Mouse (Mus musculus) hindbrain, embryonic 12.5 days (tissue): Measurements from ENCODE around the gene Rel. TPM values are rescaled to one million over a fixed set of nuclear protein-coding genes. Genes with fewer than 3 reads are reported as not detected.
"Not testable (repeated sequence)": the region's sequence is repeated elsewhere in the genome, so short reads cannot be mapped to it uniquely, and the experiment has no call there.

Experiments used
- ATAC-seq: fragments of 200-750 bp; cut with Nextera tagmentation; 2 replicates; pipeline ENCODE4 v1.8.0; 2017; ENCODE audit warnings: moderate TSS enrichment; ENCODE audit not compliant: low FRiP score
- H3K27ac ChIP-seq: fragments of 300-500 bp; sonication (generic); 2 replicates; pipeline ENCODE4 v1.5.1; 2016; ENCODE audit warnings: mild to moderate bottlenecking
- H3K27me3 ChIP-seq: fragments of 300-500 bp; sonication (generic); 2 replicates; pipeline ENCODE4 v1.6.1; 2016; ENCODE audit warnings: mild to moderate bottlenecking
- H3K36me3 ChIP-seq: fragments of 300-500 bp; sonication (generic); 2 replicates; pipeline ENCODE4 v1.6.1; 2016; ENCODE audit warnings: mild to moderate bottlenecking
- H3K4me1 ChIP-seq: fragments of 300-500 bp; sonication (generic); 2 replicates; pipeline ENCODE4 v1.6.1; 2016
- H3K4me2 ChIP-seq: fragments of 300-500 bp; sonication (generic); replicated peaks from 2 replicates; pipeline ENCODE4 v1.6.1; 2016; ENCODE audit warnings: mild to moderate bottlenecking
- H3K4me3 ChIP-seq: fragments of 300-500 bp; sonication (generic); 2 replicates; pipeline ENCODE4 v1.5.1; 2016; ENCODE audit warnings: mild to moderate bottlenecking
- H3K9ac ChIP-seq: fragments of 300-500 bp; sonication (generic); 2 replicates; pipeline ENCODE4 v1.6.1; 2016; ENCODE audit warnings: mild to moderate bottlenecking, moderate library complexity
- H3K9me3 ChIP-seq: fragments of 300-500 bp; sonication (generic); replicated peaks from 2 replicates; pipeline ENCODE4 v1.6.1; 2016; ENCODE audit warnings: mild to moderate bottlenecking
- WGBS: fragments of 180-500 bp; shearing (Covaris S2); methylation state at CpG from one replicate; pipeline ENCODE4 v1.1.7; 2016; 5-methylcytosine and 5-hydroxymethylcytosine counted together
- polyA plus RNA-seq: library from polyadenylated mRNA; unstranded; fragments of >200 nt; fragmentation: Nextera tagmentation; extraction: Ambion mirVana; gene quantifications from 2 replicates; pipeline ENCODE4 v1.2.1, GENCODE M21; 2016

Rel gene
- polyA plus RNA-seq, result 0.80 and 0.93 TPM in 2 replicates

DNA sequence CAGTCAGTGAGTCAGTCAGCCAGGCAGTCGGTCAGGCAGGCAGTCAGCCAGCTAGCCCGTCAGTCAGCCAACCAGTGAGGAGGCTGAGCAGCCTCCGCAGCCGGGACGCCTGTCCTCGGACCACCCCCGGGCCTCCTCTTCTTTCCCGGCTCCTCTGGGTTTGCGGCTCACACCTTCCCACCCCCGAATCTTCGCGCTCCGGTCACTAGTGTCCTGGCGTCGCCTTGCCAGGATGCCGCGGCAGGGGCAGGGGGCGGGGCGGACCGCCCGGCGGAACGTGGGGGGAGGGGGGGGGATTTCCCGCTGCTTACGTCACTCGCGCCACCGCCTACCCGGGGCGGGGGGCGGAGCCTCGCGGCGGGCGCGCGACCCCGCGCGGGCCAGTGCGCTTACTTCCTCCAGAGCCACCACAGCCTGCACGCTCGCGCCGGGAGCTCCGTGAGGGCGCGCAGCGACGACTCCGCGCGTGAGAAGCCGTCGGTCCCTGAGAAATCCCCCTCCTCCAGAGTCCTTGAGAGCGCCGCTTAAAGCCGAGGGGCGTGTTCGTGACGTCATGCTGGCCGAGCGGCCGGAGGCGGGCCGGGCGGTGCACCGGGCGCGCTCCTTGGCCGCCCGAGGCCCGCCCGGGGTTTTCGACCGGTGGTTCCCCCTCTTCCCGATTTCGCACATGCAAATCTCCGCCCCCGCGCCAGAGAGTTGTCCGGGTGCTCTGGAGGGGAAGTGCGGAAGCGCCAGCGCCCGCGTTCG lies at the start of gene Rel:
Gene Rel, minus strand, starts transcription at position 211 of the 747 bp plus-strand sequence.
- Histone ChIP-seq H3K27ac (peak within 1 kb of the TSS; percentile 89), H3K27me3 (peaks cover 5% of the 10 kb centered on the region; the same call in 1 of the 2 replicates), H3K4me1 (peaks cover 5% of the 10 kb centered on the region; the same call in 1 of the 2 replicates), H3K4me2 (peak within 1 kb of the TSS; percentile 80), H3K9me3 (no peaks in the 10 kb centered on the region), H3K36me3 (no peaks in the 10 kb centered on the region), H3K9ac (peak within 1 kb of the TSS; percentile 73), H3K4me3 (peak within 1 kb of the TSS; percentile 73)
- 0% methylated on average over 64 of the region's 88 CpGs for WGBS
- peak; percentile 95 for ATAC-seq

DNA sequence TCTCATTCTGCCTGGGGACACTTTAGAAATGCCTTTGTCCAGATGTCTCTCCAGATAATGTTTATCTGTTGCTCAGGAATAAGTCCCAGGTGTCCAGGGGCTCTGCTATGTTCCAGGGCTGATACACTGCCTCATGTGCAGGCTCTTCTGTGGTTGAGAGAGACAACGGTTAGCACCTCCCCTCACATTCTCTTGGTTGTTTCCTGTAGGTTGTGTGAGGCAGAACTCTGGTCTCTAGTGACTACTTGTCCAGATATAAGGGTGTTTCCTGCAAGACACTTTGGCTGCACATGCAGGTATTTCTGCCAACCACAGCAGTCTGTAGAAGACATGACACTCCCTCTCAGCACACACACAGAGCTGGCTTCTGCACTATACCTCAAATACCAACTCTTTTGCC lies 48.0 kb upstream of the Rel start:
- Histone ChIP-seq H3K27ac (no peak overlapping the region), H3K4me1 (no peaks in the 10 kb centered on the region), H3K4me3 (no peak overlapping the region), H3K9ac (no peak overlapping the region), H3K4me2 (no peak overlapping the region), H3K9me3 (peaks cover 8% of the 10 kb centered on the region; the same call in 1 of the 2 replicates), H3K27me3 (no peaks in the 10 kb centered on the region), H3K36me3 (no peaks in the 10 kb centered on the region)
- no peak for ATAC-seq
- WGBS, result 96% methylated on average over 1 of the region's 1 CpGs

DNA sequence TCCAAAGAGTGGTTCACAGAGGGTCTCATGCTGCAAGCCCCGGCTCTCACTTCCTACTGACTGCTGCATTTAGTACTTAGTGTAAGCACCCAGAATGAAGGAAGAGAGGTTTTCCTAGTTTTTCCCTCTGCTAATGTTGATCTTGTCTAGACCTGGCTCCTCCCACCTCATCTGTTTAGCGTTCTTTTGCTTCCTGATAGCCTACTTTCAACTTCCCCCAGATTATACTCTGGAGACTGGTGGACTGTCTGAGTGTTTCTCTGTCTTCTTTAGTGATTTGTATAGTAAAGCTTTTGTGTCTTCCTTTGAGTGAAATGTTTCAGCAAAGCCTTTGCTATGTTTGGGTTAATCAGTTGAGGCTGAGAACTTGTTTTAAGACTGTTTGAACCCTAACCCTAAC lies 40.0 kb upstream of the Rel start:
- Histone ChIP-seq H3K4me3 (no peak overlapping the region), H3K9me3 (no peaks in the 10 kb centered on the region), H3K27ac (no peak overlapping the region), H3K9ac (no peak overlapping the region), H3K36me3 (no peaks in the 10 kb centered on the region), H3K4me2 (no peak overlapping the region), H3K4me1 (no peaks in the 10 kb centered on the region), H3K27me3 (no peaks in the 10 kb centered on the region)
- no peak for ATAC-seq
- WGBS, result 70% methylated on average over 2 of the region's 2 CpGs

DNA sequence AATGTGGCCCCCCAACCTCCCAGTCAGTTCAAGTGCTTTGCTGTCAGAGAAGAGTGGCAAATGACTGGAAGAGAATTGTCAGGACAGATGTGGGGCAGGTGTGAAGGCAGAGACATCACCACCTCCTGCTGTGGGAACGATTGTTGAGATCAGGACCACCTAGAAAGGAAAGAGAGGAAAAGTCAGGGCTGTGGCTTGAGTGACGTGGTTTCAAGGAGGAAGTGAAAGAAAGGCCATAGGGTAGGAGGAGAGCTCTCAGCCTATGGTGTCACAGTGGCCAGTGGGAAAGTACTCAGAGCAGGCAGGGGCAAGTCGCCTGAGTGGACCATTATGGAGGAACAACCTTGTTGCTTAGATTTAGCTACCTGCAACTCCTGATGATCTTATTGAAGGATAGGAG lies 34.9 kb upstream of the Rel start:
- ATAC-seq, result no peak
- H3K4me3 ChIP-seq, result no peak overlapping the region
- WGBS, result 75% methylated on average over 3 of the region's 3 CpGs
- H3K27ac ChIP-seq, result no peak overlapping the region
- no peaks in the 10 kb centered on the region for H3K27me3 ChIP-seq
- no peaks in the 10 kb centered on the region for H3K36me3 ChIP-seq
- no peaks in the 10 kb centered on the region for H3K4me1 ChIP-seq
- no peak overlapping the region for H3K4me2 ChIP-seq
- H3K9me3 ChIP-seq, result no peaks in the 10 kb centered on the region
- no peak overlapping the region for H3K9ac ChIP-seq

DNA sequence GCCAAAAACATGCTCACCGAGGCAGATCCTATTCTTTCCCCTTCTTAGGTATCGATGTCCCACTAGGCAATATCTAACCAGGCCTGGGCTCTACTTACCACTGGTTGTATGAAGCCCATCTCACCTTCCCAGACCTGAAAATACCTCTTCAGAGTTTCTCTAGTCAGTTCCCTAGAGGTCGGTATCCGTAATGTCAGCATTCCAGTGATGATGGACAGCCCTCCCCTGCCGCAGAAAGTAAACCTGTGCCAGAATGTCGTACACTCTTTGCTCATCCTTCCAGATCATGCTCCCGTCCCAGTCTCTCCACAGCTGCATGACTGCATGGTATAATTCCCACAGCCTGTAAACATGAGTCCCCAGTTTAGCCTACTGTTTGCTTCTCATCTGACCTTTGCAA lies 32.4 kb upstream of the Rel start:
- H3K27ac ChIP-seq, result no peak overlapping the region
- no peaks in the 10 kb centered on the region for H3K9me3 ChIP-seq
- H3K4me2 ChIP-seq, result no peak overlapping the region
- no peaks in the 10 kb centered on the region for H3K36me3 ChIP-seq
- WGBS, result 85% methylated on average over 7 of the region's 7 CpGs
- no peaks in the 10 kb centered on the region for H3K4me1 ChIP-seq
- no peaks in the 10 kb centered on the region for H3K27me3 ChIP-seq
- H3K4me3 ChIP-seq, result no peak overlapping the region
- no peak overlapping the region for H3K9ac ChIP-seq
- ATAC-seq, result no peak

DNA sequence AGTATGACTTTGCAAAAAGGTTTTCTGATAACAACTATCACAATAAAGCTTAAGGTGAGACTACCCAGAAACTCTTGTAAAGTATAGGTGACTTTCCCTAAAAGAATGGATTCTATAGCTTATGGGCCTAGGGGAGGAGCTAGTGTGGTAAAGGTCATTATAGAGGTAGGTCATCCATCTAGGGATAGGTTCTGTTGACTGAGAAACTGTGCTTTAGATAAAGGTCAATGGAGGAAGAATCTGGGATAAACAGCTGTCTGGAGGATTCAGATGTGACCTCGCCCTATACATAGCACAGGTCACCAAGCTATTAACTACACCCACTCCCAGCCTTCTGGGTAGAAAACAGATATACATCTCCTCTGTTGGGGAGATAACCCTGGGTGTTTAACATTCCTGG lies 31.5 kb upstream of the Rel start:
- Histone ChIP-seq H3K4me2 (no peak overlapping the region), H3K27me3 (no peaks in the 10 kb centered on the region), H3K4me3 (no peak overlapping the region), H3K36me3 (no peaks in the 10 kb centered on the region), H3K9ac (no peak overlapping the region), H3K9me3 (no peaks in the 10 kb centered on the region), H3K4me1 (no peaks in the 10 kb centered on the region), H3K27ac (no peak overlapping the region)
- 95% methylated on average over 1 of the region's 1 CpGs for WGBS
- ATAC-seq, result no peak

DNA sequence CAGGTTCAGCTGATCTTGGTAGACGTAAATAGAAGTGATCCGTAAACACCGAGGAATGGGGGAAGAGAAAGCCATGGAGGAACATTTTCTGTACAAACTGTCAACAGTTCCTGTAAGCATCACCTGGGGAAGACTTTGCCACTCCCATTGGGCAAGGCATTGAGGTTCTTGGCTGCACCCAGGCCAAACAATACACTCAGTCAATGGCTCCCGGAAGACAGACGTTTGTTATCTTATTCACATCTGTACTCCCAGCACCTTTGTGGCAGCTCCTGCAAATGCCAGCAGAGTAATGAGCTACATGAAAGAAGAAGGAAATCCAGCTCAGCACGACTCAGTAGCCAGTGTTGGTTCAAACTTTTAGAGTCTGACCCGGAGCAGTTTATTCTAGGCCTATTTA lies 31.1 kb upstream of the Rel start:
- no peaks in the 10 kb centered on the region for H3K36me3 ChIP-seq
- ATAC-seq, result no peak
- no peaks in the 10 kb centered on the region for H3K27me3 ChIP-seq
- no peak overlapping the region for H3K4me2 ChIP-seq
- no peak overlapping the region for H3K27ac ChIP-seq
- no peak overlapping the region for H3K4me3 ChIP-seq
- no peak overlapping the region for H3K9ac ChIP-seq
- WGBS, result 80% methylated on average over 7 of the region's 7 CpGs
- no peaks in the 10 kb centered on the region for H3K9me3 ChIP-seq
- no peaks in the 10 kb centered on the region for H3K4me1 ChIP-seq

DNA sequence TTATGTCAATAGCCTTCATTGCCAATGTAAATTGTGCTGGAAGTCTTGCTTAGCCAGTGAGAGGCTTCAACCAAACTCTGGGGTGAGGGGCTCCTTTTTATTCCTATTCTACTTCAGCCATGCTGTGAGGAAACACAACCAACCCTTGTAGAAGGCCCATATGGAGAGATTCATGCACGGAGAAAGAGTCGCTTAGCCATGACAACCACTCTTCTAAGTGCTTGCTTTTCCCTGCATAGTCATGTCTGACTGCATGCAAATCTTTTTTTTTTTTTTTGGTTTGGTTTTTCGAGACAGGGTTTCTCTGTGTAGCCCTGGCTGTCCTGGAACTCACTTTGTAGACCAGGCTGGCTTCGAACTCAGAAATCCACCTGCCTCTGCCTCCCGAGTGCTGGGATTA lies 12.9 kb upstream of the Rel start:
- H3K4me1 ChIP-seq, ATAC-seq, H3K4me2 ChIP-seq, H3K9me3 ChIP-seq, H3K36me3 ChIP-seq, H3K27ac ChIP-seq, H3K9ac ChIP-seq, H3K4me3 ChIP-seq, H3K27me3 ChIP-seq: not testable (repeated sequence)
- 79% methylated on average over 5 of the region's 5 CpGs for WGBS

DNA sequence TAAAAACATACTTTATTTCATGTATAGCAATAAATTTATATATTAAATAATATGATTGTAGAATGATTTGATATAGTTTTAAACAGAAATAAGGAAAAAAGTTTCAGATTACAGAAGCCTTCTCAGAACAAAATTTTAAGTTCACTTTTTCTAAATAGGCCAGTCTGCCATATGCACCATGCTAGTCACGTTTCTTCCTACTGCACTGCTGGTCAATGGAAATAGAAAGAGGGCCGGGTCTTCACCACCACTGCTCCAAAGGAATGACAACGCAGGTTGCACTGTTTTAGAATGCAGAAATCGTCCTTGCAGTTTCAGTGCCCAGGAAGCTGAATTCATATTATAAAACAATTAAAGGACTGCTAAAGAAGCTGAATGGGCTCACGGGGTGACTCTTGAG lies 12.3 kb upstream of the Rel start:
- Histone ChIP-seq H3K4me2 (no peak overlapping the region), H3K4me3 (no peak overlapping the region), H3K27me3 (no peaks in the 10 kb centered on the region), H3K4me1 (no peaks in the 10 kb centered on the region), H3K9ac (no peak overlapping the region), H3K9me3 (no peaks in the 10 kb centered on the region), H3K27ac (no peak overlapping the region), H3K36me3 (no peaks in the 10 kb centered on the region)
- no peak for ATAC-seq
- WGBS, result 84% methylated on average over 5 of the region's 5 CpGs

DNA sequence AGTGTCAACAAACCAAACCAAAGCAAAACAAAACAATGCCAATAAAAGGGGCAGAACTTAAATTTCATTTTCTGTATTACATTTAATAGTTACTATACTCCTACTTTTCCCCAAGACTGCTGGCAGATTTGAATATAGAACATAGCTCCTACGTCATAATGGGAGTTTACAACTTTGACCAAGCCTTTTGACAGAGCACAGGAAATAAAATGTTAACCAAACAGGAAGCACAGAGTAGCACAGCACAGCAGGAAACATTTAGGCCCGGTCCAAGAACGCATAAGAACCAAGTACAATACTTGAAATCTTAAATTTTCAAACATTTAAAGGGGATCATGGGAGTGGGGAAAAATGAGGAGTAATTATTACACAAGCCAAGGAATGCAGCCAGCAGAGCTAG lies 11.3 kb upstream of the Rel start:
- ATAC-seq, result no peak
- H3K9me3 ChIP-seq, result no peaks in the 10 kb centered on the region
- no peak overlapping the region for H3K27ac ChIP-seq
- no peaks in the 10 kb centered on the region for H3K27me3 ChIP-seq
- no peak overlapping the region for H3K9ac ChIP-seq
- H3K36me3 ChIP-seq, result no peaks in the 10 kb centered on the region
- 79% methylated on average over 3 of the region's 3 CpGs for WGBS
- no peak overlapping the region for H3K4me3 ChIP-seq
- no peak overlapping the region for H3K4me2 ChIP-seq
- H3K4me1 ChIP-seq, result no peaks in the 10 kb centered on the region

DNA sequence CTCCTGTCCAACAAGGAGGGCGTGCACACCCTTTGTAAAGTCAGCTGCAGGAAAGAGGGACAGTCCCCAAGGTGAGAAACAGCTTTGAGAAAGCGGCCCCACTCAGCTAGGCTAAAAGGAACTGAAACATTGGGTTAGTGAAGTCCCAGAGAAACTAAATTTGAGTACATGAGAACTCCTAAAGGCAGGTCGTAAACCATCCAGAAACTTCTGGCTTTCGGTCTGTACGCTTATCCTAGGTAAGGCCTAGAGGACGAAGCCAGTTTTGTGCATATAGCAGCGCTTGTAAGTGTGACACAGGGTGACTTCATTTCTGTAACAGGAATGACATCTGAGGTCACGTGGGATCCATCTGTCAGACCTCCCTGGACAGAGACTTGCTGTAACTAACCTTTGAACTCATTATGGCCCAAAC lies 8.0 kb upstream of the Rel start:
- Histone ChIP-seq H3K9me3 (no peaks in the 10 kb centered on the region), H3K9ac (no peak overlapping the region), H3K4me3 (no peak overlapping the region), H3K4me2 (no peak overlapping the region), H3K27ac (no peak overlapping the region), H3K27me3 (no peaks in the 10 kb centered on the region), H3K36me3 (no peaks in the 10 kb centered on the region), H3K4me1 (no peaks in the 10 kb centered on the region)
- ATAC-seq, result no peak
- WGBS, result 82% methylated on average over 8 of the region's 8 CpGs

DNA sequence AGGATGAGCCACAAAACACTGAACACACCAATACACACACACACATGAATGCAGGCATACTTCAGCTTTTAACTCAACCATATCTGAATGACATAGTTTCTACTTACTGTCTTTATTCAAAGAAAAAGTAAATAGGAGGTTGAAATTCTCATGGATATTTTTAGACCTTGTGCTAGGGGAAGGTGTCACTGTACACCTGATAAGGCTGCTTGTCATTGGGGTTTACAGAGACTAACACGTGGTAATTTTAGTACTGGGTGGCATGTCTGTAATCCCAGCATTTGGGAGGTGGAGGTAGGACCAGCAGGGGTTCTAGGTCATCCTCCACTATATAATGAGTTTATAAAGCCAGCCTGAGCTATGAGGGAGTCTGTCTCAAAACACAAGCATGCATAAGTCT lies 1.7 kb upstream of the Rel start:
- no peak overlapping the region for H3K27ac ChIP-seq
- WGBS, result 33% methylated on average over 1 of the region's 1 CpGs
- H3K9me3 ChIP-seq, result no peaks in the 10 kb centered on the region
- H3K4me2 ChIP-seq, result no peak overlapping the region
- no peaks in the 10 kb centered on the region for H3K36me3 ChIP-seq
- H3K4me3 ChIP-seq, result no peak overlapping the region
- no peak for ATAC-seq
- H3K27me3 ChIP-seq, result peaks cover 5% of the 10 kb centered on the region; the same call in 1 of the 2 replicates
- H3K9ac ChIP-seq, result no peak overlapping the region
- H3K4me1 ChIP-seq, result peaks cover 5% of the 10 kb centered on the region; the same call in 1 of the 2 replicates

DNA sequence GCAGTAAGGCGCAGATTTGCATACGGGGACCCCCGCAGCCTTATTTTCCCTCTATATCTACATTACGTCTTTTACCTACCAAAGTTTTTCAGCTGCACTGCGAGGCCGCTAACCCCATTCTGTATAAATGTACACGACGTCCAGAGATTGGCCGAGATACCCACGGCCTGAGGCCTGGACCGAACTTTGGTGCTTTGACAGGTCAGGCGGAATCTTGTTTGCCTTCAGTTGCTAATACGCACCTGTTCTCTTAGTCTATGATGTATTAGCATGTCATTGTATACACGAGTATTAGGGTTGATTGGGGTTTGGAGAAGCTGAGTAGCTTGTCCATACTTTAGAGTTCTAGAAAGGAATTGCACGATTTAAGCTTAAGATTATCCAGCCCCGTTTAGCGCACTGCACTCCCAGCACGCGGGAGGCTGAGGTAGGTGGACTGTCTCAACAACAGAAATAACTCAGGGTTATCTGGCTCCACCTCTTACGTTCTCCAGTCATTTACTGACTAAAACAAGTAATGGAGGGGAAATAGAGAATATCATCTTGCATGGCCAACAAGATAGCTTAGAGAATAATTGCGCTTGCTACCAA lies 832 bp upstream of the Rel start:
- WGBS, result 6% methylated on average over 21 of the region's 21 CpGs
- Histone ChIP-seq H3K9ac (peak overlapping the region; percentile 73), H3K4me3 (peak overlapping the region; percentile 73), H3K27me3 (peaks cover 5% of the 10 kb centered on the region; the same call in 1 of the 2 replicates), H3K27ac (peak overlapping the region; percentile 89; the same call in 1 of the 2 replicates), H3K36me3 (no peaks in the 10 kb centered on the region), H3K9me3 (no peaks in the 10 kb centered on the region), H3K4me2 (peak overlapping the region; percentile 80), H3K4me1 (peaks cover 5% of the 10 kb centered on the region; the same call in 1 of the 2 replicates)
- ATAC-seq, result peak; percentile 44; the same call in 1 of the 2 replicates
